Mouse (Mus musculus): ENCODE measurements around the gene Gm12166.

Gene Gm12166

DNA sequence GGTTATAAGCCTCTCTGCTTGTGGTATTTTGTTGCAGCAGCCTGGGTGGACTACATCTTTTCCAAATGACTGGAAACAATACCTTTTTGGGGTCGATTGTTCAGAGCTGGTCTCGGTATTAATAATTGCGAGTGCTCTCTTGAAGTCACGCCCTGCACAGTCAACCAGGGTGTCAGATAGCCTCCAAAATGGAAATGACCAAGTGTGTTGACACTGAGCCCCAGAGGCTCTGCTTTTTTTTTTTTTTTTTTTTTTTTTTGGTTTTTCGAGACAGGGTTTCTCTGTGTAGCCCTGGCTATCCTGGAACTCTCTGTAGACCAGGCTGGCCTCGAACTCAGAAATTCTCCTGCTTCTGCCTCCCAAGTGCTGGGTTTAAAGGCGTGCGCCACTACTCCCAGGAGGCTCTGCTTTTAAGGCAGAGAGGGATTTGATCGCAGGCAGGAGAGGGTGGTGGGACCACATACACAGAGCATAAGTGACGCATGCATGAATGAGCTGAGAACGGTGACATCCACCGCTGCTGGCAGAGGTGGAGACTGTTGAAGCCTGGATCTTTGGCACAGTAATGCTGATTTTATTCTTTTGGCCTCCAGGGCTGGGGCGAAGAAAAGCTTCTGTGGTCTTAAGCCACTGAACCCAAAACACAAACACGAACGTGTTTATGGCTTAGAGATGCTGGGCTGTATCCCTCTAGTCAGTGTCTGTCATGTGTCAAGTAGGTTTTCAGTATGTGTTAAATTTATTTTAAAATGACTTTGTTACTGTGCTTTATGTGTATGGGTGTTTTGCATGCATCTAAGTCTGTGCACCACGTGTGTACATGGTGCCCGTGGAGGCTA lies 21.9 kb upstream of the Gm12166 start:
- DNase-seq (ENCODE audit: inconsistent age in 2 of 2, low spot score in 1 of 2): no peak

DNA sequence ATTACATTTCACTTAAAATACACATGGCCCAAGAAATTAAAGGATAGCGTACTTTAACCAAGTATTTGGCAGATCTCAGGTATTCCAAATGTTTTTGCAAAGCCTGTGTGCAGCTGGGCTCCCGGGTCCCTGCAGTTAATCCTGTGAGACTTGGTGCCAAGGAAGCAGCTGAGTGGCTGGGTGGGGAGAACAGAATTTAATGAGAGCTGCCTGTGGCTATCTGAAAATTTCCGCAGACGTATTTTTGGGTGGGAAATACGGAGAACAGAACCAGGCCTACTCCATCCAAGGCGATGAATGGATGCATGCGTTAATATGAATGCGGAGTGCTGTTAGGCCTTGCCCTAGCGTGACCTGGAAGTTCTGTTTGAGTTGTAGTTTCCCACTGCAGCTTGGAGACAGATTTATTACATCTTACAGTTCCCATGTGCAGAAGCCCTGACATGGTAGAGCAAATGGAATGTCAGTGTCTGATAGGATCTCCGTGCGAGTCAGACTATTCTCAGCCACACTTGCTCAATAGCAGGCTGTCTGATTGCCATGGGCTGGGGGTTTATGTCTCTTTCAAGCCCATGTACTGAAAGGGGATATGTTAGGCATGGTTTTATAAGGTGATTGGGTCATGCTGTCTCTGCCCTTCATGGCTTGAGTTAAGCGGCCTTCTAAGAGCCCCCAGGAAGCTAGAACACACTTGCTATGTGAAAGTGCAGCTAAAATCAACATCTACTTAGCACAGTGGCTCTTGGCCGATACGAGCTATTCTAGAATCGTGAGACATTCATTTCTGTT lies 21.1 kb upstream of the Gm12166 start:
- DNase-seq (ENCODE audit: inconsistent age in 2 of 2, low spot score in 1 of 2): peak in 1 of 2 experiments; percentile 23

DNA sequence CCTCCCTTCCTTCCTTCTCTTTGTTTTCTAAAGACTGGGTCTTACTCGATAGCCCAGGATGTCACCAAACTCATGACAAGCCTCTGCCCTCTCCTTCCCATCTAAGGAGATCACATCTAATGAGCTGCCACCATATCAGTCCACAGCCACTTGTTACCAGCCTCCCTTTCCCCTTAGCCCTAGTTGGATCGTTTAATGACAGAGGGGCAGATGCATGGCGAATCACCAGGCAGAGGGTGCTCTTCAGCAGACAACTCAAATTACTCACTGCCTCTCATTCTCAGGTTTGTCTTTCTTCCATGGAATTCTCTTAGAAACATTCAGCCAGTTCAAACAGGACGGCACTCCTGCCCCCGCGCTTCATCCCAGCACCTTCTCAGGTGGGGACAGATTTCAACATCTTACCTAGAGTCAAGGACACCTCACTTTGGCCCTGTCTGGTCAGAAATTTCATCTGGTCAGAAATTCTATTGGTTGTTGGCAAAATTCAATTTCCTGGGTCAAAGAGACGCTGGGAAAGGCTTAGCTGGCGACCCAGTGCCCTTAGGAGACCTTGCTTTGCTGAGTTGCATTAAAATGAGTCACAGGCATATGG lies 20.4 kb upstream of the Gm12166 start:
- no peak for DNase-seq (ENCODE audit: inconsistent age in 2 of 2, low spot score in 1 of 2)

DNA sequence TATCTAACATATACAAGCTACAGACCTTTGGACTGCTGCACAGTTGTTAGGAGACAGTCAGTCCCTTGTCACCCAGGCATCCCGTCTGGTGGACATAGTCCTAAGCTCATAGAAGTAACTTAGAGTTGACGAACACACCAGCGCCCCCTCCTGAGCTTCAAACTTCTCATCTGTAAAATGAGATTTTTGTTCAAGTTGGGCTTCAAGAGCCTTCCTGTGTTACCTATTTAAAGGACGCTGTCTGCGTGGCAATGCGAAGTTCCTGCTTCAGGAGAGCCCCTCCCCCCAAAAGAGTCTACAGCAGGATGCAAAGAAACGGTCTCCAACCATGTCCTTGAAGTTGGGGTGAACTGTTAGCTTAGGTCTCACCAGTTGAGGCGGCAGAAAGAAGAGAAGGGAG lies 18.7 kb upstream of the Gm12166 start:
- no peak for DNase-seq (ENCODE audit: inconsistent age in 2 of 2, low spot score in 1 of 2)

DNA sequence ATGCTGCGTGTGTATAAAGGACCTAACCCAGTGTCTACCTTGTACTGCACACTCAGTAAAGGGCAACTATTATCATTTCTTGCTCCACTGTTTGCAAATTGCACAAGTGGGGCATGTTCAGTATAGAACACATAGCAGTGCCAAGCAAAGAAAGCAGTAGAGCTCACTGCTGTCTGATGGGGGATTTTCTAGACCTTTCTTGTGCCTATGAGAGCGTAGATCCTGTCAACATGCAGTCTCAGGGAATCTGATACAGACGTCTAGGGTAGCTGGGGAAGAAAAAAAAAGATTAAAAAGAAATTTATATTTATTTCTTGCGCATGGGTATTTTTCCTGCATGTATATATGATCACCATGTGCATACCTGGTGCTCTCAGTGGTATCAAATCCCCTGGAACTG lies 18.0 kb upstream of the Gm12166 start:
- DNase-seq (ENCODE audit: inconsistent age in 2 of 2, low spot score in 1 of 2): no peak

DNA sequence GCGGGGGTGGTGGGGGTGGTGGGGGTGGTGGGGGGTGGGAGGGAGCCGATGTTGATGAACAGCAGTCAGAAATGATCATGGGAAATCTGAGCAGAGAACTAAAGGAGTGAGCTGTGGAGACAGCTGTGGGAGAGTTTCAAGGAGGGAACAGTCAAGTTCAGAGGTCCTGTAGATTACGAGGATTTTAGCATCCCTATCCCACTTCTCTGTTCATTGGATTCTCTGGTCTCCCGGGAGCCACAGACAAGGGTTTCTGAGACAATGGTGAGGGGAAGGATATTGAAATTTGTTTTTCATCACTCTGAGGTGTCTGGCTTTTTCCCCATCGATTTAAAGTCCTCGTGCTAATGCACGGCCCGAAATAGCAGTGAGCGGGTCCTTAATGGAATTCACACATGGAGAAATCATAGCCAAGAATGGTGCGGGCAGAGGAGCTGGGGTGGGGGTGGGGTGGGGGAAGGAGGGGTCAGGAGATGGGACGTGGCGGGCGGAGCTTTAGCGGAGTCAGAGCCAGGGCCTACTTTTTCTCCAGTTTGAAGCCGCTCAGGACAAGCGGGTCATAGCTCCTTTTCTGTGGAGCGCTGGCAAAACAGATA lies 17.4 kb upstream of the Gm12166 start:
- no peak for DNase-seq (ENCODE audit: inconsistent age in 2 of 2, low spot score in 1 of 2)

DNA sequence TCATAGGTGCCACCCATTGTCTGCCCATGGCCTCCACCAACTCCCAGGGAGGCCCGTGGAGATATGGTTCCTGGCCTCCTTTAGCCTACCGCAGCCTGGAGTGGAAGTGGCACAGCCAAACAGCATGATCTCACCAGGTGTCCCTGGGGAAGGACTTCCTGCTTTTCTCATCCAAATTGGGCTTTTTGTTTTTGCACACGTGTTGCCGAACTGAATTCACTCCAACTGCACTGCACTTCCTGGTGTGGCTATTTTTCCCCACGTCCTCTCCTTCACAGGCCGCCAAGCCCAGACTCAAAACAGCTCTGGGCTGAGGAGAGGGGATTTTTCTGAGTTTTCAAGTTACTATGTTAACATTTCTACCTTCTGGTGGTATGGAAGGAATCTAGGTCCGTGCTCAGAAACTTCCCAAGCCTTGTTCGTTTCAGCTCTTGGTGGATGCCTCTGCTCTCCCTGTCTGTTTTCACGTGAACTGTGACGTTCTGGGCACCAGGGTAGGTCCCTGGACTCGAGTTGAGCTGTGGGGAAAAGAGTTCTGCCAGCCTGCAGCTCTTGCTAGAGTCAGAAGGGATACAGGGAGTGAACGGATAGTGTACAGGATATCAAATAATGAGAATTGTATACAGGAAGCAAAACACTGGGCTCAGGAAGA lies 16.8 kb upstream of the Gm12166 start:
- no peak for DNase-seq (ENCODE audit: inconsistent age in 2 of 2, low spot score in 1 of 2)

DNA sequence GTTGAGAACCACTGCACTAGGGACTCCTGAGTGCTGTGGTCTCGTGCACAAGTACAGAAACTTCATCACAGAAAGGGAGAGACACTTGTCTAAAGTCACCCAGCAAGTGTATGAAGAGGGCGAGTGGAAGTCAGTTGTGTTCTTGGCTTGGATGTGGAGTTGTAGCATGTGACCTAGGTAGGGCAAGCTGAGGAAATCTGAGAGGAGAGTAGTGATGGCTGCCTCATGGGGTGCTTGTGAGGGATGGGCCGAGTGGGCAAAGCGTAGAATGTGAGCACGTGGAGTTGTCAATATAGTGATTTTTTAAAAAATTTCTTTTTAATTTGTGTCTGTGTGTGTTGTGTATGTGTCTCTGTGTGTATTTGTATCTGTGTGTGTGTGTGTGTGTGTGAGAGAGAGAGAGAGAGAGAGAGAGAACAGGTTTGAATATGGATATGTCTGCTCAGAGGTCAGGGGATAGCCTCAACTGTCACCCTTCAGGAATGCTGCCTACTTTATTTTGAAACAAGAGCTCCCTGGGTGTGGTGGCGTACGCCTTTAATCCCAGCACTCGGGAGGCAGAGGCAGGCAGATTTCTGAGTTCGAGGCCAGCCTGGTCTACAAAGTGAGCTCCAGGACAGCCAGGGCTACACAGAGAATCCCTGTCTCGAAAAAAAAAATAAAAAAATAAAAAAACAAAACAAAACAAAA lies 15.4 kb upstream of the Gm12166 start:
- no peak for DNase-seq (ENCODE audit: inconsistent age in 2 of 2, low spot score in 1 of 2)

DNA sequence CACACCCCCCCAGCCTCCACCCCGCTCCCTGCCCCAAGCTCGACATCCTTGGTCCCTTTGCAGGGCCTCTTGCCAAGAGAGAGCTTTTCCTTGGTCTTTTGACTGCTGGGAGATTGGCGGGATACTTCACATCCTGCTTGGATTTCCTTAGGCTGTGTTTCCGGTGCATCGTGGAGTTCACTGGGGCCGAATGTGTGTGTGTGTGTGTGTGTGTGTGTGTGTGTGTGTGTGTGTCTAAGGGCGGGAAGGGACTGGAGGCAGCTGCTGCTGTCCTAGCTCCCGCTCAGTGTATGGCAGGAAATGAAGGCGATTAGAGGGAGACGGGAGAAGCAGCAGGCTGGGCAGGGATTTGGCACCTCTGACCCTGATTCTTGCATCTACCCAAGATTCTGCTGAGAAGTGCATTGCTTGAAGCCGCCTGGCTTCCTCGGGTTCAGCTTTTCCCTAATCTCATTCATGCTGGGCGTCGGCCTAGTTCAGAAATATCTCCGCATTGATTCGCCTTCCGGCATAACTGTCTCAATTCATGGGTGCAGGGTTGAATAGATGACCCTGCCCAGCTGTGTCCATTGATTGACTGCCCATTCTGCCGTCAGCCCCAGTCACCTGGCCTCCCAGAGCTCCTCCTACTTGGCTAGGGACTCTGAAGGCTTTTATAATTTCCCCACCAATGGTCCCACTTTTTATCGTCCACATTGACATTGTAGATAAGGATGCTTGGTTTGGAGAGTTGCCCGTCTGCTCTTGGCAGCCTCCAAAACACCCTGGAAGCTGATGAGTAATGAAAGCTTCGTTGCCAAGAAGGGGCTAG lies 13.3 kb upstream of the Gm12166 start:
- peak; percentile 78 to 94 for DNase-seq (ENCODE audit: inconsistent age in 2 of 2, low spot score in 1 of 2)

DNA sequence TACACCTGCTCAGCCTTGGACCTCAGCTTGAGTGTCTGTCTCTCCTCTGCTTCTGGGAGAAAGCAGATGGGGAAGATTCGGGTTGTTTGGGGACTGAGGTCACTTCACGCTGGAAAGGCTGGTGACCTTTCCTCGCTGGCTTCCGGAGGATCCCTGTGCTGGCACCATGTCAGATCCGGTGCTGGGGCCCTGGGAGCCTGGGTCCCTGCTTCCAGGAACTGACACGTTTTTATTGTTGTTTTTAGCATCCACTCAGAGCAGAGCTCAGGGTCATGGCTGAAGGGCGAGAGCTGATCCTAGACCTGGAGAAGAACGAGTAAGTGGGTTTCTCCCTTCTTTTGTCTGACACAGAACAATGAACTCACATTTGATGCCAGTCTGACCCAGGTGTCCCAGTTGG lies 12.6 kb upstream of the Gm12166 start:
- peak; percentile 38 to 73 for DNase-seq (ENCODE audit: inconsistent age in 2 of 2, low spot score in 1 of 2)

DNA sequence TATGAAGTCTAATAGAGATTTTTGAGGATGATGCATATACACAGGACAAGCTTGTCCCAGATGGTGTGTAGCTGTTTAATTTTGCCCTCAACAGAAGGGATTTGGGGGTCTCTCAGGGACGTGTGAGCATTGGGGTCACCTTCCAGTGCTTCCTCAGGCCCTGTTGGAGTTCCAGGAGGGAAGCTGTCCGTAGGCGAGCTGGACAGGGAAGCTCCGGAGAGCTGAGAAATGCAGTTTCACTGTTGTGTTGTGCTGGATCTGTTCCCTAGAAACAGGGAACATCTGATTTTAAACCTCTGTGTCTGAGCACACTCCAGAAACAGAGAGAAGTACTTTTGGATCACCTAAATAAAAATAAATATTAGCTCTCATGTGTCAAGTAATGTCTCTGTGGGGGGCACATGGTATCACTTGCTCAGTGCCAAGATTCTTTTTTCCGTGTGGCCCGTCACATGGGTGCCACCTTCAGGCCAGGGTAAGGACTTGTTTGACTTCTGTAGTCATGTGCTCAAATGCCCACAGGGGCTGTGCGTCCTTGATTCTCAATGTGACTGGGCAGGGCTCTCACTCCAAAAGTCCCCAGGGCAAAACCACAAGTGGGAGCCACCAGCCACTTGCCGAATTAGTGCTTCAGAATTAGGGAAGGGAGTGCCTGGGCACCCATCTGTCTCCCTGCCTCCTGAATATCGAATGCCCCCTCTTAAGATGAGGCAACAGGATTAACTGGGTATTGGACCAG lies 11.0 kb upstream of the Gm12166 start:
- peak in 1 of 2 experiments; percentile 66 for DNase-seq (ENCODE audit: inconsistent age in 2 of 2, low spot score in 1 of 2)

DNA sequence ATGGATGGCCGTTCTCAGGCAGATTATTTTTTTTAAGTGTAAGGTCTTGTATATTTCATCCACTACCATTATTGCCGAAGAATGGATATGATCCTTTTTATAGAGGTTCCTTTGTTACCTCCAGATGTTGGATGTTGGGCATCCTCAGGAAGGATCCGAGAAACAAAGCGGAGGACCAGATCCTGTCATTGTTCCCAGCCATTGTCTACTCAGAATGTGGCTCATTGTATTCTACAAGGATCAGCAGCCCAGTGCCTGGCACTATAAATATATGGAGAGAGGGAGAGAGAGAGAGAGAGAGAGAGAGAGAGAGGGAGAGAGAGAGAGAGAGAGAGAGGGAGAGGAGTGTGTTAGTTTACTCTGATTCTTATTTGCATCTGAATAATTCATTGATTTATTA lies 10.4 kb upstream of the Gm12166 start:
- DNase-seq (ENCODE audit: inconsistent age in 2 of 2, low spot score in 1 of 2): no peak

DNA sequence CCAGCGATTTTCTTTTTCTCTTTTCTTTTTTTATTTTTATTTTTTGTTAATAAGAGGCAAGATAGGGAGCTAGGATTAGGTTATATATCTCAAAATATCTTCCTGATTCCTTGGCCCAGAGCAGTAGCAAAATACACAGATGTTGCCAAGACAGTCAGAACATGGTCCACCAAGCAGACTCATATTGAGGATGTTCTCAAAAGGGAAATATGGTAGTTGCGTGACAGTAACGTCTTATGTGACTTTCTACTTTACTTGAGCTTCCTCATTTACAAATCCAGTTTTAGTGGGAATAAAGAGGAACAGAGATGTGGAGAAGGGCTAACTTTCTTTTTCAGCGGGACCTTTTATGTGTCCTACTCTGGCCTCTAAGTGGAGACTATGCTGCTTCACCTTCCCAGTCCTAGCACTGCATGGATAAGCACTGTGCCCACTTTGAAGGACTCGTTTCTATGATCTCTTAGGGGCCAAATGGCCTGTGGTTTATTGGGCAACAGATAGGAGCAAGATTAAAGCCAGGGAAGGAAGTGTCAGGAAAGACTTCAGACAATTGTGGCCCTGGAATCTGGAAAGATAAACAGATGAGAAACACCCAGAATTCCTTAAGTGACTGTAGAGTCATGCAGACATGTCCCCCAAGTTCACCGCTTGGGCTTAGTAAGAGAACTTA lies 9.8 kb upstream of the Gm12166 start:
- DNase-seq (ENCODE audit: inconsistent age in 2 of 2, low spot score in 1 of 2): peak in 1 of 2 experiments; percentile 22

DNA sequence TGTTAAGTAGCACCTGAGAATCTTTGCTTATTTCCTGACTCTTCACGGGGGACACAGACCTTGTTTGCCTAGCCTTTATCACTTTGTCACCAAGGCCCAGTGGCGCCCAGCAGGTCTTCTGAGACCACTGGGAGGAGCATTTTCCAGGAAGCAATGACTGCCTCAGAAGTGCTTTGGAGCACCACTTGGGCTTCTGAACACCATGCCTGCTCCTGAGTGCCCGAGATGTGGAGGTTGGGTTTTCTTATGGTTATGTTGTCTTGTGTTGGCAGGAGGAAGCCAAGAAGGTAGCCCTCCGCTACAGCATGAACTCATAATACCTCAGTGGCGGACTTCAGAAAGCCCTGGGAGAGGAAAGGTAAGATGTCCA lies 8.5 kb upstream of the Gm12166 start:
- no peak for DNase-seq (ENCODE audit: inconsistent age in 2 of 2, low spot score in 1 of 2)

DNA sequence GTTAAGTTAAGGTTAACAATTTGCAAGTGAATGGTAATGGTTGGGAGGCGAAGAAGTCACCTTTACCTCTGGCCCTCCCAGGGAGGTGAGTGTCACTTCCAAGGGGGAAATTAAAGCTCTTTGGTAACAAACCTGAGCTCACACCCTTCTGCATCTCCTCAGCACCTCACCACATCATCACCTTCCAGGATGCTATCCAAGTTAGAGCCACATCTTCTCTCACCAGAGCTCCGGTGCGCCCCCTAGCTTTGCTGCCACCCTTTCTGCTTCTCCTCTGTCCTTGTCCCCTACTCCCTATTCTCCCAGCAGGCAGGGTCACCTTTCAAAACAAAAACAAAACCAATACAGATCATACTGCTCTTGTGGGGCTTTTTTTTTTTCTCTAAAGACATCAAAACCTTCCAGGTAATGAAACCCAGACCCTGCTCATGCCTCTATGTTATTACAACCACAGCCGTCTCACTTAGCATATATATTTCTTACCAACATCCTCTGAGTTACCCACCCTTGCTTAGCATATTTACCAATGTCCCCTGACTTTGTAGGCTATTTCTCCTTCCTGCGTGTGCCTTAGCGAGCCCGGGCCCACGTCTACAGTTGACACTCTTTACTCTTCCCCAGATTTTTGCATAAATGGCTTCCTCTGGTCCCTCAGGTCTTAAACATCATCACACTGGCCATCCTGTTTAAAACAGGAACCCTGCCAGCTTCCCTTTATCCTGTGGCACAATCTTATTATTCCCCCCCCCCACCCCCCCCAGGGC lies 7.9 kb upstream of the Gm12166 start:
- peak in 1 of 2 experiments; percentile 61 for DNase-seq (ENCODE audit: inconsistent age in 2 of 2, low spot score in 1 of 2)

DNA sequence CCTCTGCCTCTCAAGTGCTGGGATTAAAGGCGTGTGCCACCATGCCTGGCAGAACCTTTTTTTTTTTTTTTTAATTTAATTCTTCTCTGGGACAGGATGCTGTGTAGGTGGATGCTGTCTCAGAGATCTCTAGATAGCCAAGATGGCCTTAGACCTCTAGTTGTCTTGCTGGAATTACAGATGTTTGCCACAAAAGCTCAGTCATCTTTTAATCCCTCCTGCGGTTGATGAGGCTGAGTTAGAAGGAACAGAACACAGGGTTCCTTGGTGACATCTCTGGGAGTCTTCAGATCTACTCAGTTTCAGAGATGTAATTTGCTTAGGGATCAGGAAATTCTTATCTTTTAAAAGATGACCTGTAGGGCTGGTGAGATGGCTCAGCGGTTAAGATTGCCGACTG lies 6.8 kb upstream of the Gm12166 start:
- no peak for DNase-seq (ENCODE audit: inconsistent age in 2 of 2, low spot score in 1 of 2)

DNA sequence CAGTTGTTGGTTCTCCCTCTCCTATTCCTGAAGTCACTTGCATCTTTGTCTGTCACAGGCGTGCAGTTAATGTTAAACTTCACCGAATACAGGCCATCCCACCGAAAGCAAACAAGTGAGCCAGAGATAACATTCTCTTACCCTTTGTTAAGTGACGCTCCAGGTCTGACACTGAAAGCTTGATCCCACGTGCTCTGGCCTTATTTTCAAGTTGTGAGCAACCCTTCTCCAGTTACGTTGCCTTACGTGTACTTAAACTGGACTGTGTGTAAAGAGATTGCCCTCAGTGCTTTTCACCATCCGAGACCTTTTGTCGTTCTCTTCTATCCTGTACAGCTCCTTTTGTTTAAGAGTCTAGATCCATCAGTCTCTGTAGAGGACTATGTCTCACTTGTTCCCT lies 5.9 kb upstream of the Gm12166 start:
- DNase-seq (ENCODE audit: inconsistent age in 2 of 2, low spot score in 1 of 2): no peak
